Mouse (Mus musculus): ENCODE measurements around the gene 2410004P03Rik. TPM values are rescaled to one million over a fixed set of nuclear protein-coding genes. Genes with fewer than 3 reads are reported as not detected.
A peak's percentile ranks its signal among the peaks of the same experiment; 100 is the strongest.

The 2410004P03Rik gene
- polyA plus RNA-seq (2014; fragmentation: Nextera tagmentation; extraction: Ambion mirVana) = 0.20 and 0.26 TPM in 2 replicates

- Histone ChIP-seq H3K9ac (ENCODE audit: low read length) (peak within 1 kb of the TSS; percentile 42), H3K4me3 (ENCODE audit: low read depth, low read length) (peak within 1 kb of the TSS; percentile 41), H3K4me1 (replicated peaks; ENCODE audit: control insufficient read depth, insufficient read depth, low read length) (0 out of 2 replicates have a peak, but pooled peaks cover 3% of the 10 kb centered on the region), H3K27ac (ENCODE audit: low read depth) (no peak within 1 kb of the TSS), H3K36me3 (ENCODE audit: control insufficient read depth, insufficient read depth, low read length) (no peaks in the 10 kb centered on the region), H3K4me2 (ENCODE audit: low read length) (peak within 1 kb of the TSS; percentile 61), H3K27me3 (replicated peaks; ENCODE audit: control insufficient read depth, insufficient read depth, low read length) (no peaks in the 10 kb centered on the region), H3K9me3 (ENCODE audit: control insufficient read depth, low read length) (peaks cover 4% of the 10 kb centered on the region; the same call in 1 of the 2 replicates)
- peak; percentile 93 for DNase-seq (ENCODE audit: low spot score)
- ATAC-seq (replicated peaks; ENCODE audit: low FRiP score, low TSS enrichment, low read depth) = peak; percentile 82
- 8% methylated on average over 29 of the region's 29 CpGs for WGBS
These were observed at the start of gene 2410004P03Rik for GRCm38 (mm10) chr12:17011100-17011870. Gene 2410004P03Rik, minus strand, starts transcription at chr12:17011727.

DNA sequence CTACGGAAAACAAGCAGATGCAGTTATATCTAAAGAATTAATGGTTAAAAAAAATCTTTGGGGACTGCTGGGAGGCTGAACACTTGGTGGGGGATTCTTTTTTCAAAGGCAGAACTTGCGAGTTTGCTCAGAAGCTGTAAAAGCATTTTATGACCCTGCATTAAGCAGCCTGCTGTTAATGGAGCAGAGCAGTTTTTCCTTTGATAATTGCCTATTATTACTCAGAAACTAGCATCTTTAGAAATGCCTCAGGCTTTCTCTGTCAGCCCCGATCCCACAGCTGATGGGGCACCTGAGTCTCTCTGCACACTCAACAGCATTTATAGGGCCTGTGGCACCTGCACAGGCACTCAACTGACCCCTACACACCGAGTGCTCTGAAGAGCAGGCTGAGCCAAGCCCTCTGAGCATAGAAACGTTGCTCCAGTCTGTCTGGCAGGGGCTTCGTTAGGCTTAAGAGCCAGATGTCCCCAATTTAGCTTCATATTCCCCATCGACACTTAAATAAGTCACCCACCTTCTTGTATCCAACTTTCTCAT is 49.7 kb upstream of the 2410004P03Rik start:
- Histone ChIP-seq H3K36me3 (ENCODE audit: control insufficient read depth, insufficient read depth, low read length) (no peaks in the 10 kb centered on the region), H3K9ac (ENCODE audit: low read length) (no peak overlapping the region), H3K9me3 (ENCODE audit: control insufficient read depth, low read length) (no peaks in the 10 kb centered on the region), H3K4me3 (ENCODE audit: low read depth, low read length) (no peak overlapping the region), H3K4me1 (replicated peaks; ENCODE audit: control insufficient read depth, insufficient read depth, low read length) (0 out of 2 replicates have a peak, but pooled peaks cover 5% of the 10 kb centered on the region), H3K27ac (ENCODE audit: low read depth) (no peak overlapping the region), H3K27me3 (replicated peaks; ENCODE audit: control insufficient read depth, insufficient read depth, low read length) (no peaks in the 10 kb centered on the region), H3K4me2 (ENCODE audit: low read length) (no peak overlapping the region)
- WGBS = 40% methylated on average over 7 of the region's 7 CpGs
- DNase-seq (ENCODE audit: low spot score) (no peak), ATAC-seq (replicated peaks; ENCODE audit: low FRiP score, low TSS enrichment, low read depth) (no peak)

DNA sequence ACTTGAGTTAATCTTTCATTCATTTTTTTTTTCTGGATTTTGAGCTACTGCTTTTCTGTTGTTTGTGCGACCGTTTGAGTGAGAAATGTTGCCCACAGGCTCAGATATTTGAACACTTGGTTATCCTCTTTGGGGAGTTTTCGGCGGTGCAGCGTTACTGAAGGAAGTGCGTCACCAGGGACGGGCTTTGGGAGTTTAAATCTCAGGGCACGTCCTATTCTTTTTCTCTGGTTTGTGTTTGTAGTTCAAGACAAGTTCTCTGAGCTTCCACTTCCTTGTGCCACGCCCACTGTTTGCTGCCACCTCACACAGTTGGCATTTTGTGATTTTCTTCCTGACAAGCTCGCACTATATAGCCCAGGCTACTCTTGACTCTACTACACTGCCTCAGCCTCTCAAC is 47.0 kb upstream of the 2410004P03Rik start:
- Histone ChIP-seq H3K4me2 (ENCODE audit: low read length) (no peak overlapping the region), H3K9ac (ENCODE audit: low read length) (no peak overlapping the region), H3K4me3 (ENCODE audit: low read depth, low read length) (no peak overlapping the region), H3K9me3 (ENCODE audit: control insufficient read depth, low read length) (no peaks in the 10 kb centered on the region), H3K27ac (ENCODE audit: low read depth) (no peak overlapping the region), H3K27me3 (replicated peaks; ENCODE audit: control insufficient read depth, insufficient read depth, low read length) (no peaks in the 10 kb centered on the region), H3K36me3 (ENCODE audit: control insufficient read depth, insufficient read depth, low read length) (no peaks in the 10 kb centered on the region), H3K4me1 (replicated peaks; ENCODE audit: control insufficient read depth, insufficient read depth, low read length) (no peaks in the 10 kb centered on the region)
- ATAC-seq (replicated peaks; ENCODE audit: low FRiP score, low TSS enrichment, low read depth) (no peak), DNase-seq (ENCODE audit: low spot score) (no peak)
- 73% methylated on average over 10 of the region's 10 CpGs for WGBS

DNA sequence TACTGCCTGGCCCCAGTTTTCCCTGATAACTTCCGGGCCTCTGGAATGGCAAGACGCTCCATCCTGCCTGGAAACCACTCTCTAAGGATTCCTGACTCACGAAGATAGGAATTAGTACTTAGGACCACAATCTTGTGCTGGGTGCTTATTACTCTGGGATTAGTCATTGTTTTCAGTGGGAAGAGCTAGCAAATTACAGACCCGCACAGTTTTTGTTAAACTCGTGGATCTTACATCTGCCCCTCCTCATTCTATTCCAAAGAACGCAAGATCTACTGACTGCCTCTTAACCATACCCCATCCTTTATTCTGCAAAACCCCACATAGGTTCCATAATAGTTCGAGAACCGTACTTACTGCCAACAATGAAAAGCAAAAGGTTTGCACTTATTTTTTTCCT is 45.6 kb upstream of the 2410004P03Rik start:
- DNase-seq (ENCODE audit: low spot score) (no peak), ATAC-seq (replicated peaks; ENCODE audit: low FRiP score, low TSS enrichment, low read depth) (no peak)
- H3K4me3 ChIP-seq (ENCODE audit: low read depth, low read length) = no peak overlapping the region
- no peaks in the 10 kb centered on the region for H3K4me1 ChIP-seq (replicated peaks; ENCODE audit: control insufficient read depth, insufficient read depth, low read length)
- H3K9ac ChIP-seq (ENCODE audit: low read length) = no peak overlapping the region
- WGBS = 82% methylated on average over 8 of the region's 8 CpGs
- no peaks in the 10 kb centered on the region for H3K27me3 ChIP-seq (replicated peaks; ENCODE audit: control insufficient read depth, insufficient read depth, low read length)
- no peak overlapping the region for H3K27ac ChIP-seq (ENCODE audit: low read depth)
- H3K36me3 ChIP-seq (ENCODE audit: control insufficient read depth, insufficient read depth, low read length) = no peaks in the 10 kb centered on the region
- H3K9me3 ChIP-seq (ENCODE audit: control insufficient read depth, low read length) = no peaks in the 10 kb centered on the region
- H3K4me2 ChIP-seq (ENCODE audit: low read length) = no peak overlapping the region

DNA sequence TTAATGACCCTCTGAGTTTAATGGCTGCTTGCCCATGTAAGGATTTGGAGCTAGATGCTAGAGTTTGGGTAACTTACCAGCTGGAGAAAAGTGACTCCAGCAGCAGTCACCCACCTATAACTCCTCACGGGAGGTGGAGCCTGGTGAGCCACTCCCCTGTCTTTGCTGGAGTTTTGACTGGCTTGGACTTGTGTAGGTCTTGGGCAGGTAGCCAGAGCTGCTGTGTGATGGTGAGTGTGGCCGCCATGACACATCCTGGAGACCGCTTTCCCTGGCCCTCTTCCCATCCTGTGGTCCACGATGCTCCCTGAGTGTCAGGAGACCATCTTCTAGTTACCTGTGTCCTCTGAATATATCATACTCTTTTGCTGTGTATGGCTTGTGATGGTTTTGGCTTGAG is 44.2 kb upstream of the 2410004P03Rik start:
- WGBS = 90% methylated on average over 4 of the region's 4 CpGs

GRCm38 (mm10) chr12:17054691-17055090 is 43.2 kb upstream of the 2410004P03Rik start:
- Histone ChIP-seq H3K4me2 (ENCODE audit: low read length) (no peak overlapping the region), H3K9ac (ENCODE audit: low read length) (no peak overlapping the region), H3K27ac (ENCODE audit: low read depth) (no peak overlapping the region), H3K4me1 (replicated peaks; ENCODE audit: control insufficient read depth, insufficient read depth, low read length) (no peaks in the 10 kb centered on the region), H3K36me3 (ENCODE audit: control insufficient read depth, insufficient read depth, low read length) (no peaks in the 10 kb centered on the region), H3K9me3 (ENCODE audit: control insufficient read depth, low read length) (no peaks in the 10 kb centered on the region), H3K4me3 (ENCODE audit: low read depth, low read length) (no peak overlapping the region), H3K27me3 (replicated peaks; ENCODE audit: control insufficient read depth, insufficient read depth, low read length) (no peaks in the 10 kb centered on the region)
- no peak for ATAC-seq (replicated peaks; ENCODE audit: low FRiP score, low TSS enrichment, low read depth)
- WGBS = 55% methylated on average over 4 of the region's 4 CpGs
- DNase-seq (ENCODE audit: low spot score) = no peak

More for the DNA sequence above, 44.2 kb upstream of the 2410004P03Rik start:
- no peak overlapping the region for H3K4me3 ChIP-seq (ENCODE audit: low read depth, low read length)
- H3K9ac ChIP-seq (ENCODE audit: low read length) = no peak overlapping the region
- no peak for DNase-seq (ENCODE audit: low spot score)
- no peaks in the 10 kb centered on the region for H3K4me1 ChIP-seq (replicated peaks; ENCODE audit: control insufficient read depth, insufficient read depth, low read length)
- H3K27ac ChIP-seq (ENCODE audit: low read depth) = no peak overlapping the region
- no peaks in the 10 kb centered on the region for H3K27me3 ChIP-seq (replicated peaks; ENCODE audit: control insufficient read depth, insufficient read depth, low read length)
- H3K4me2 ChIP-seq (ENCODE audit: low read length) = no peak overlapping the region
- no peak for ATAC-seq (replicated peaks; ENCODE audit: low FRiP score, low TSS enrichment, low read depth)
- H3K36me3 ChIP-seq (ENCODE audit: control insufficient read depth, insufficient read depth, low read length) = no peaks in the 10 kb centered on the region
- no peaks in the 10 kb centered on the region for H3K9me3 ChIP-seq (ENCODE audit: control insufficient read depth, low read length)

- ATAC-seq (replicated peaks; ENCODE audit: low FRiP score, low TSS enrichment, low read depth) = no peak
- Histone ChIP-seq H3K4me2 (ENCODE audit: low read length) (no peak overlapping the region), H3K4me3 (ENCODE audit: low read depth, low read length) (no peak overlapping the region), H3K27ac (ENCODE audit: low read depth) (no peak overlapping the region), H3K9me3 (ENCODE audit: control insufficient read depth, low read length) (no peaks in the 10 kb centered on the region), H3K36me3 (ENCODE audit: control insufficient read depth, insufficient read depth, low read length) (no peaks in the 10 kb centered on the region), H3K27me3 (replicated peaks; ENCODE audit: control insufficient read depth, insufficient read depth, low read length) (no peaks in the 10 kb centered on the region), H3K9ac (ENCODE audit: low read length) (no peak overlapping the region), H3K4me1 (replicated peaks; ENCODE audit: control insufficient read depth, insufficient read depth, low read length) (no peaks in the 10 kb centered on the region)
- WGBS = 92% methylated on average over 2 of the region's 2 CpGs
- no peak for DNase-seq (ENCODE audit: low spot score)
These were observed 41.1 kb upstream of the 2410004P03Rik start for GRCm38 (mm10) chr12:17052673-17053072.

GRCm38 (mm10) chr12:17051057-17051456 is 39.5 kb upstream of the 2410004P03Rik start:
- Histone ChIP-seq H3K27ac (ENCODE audit: low read depth) (no peak overlapping the region), H3K36me3 (ENCODE audit: control insufficient read depth, insufficient read depth, low read length) (no peaks in the 10 kb centered on the region), H3K4me1 (replicated peaks; ENCODE audit: control insufficient read depth, insufficient read depth, low read length) (no peaks in the 10 kb centered on the region), H3K4me3 (ENCODE audit: low read depth, low read length) (no peak overlapping the region), H3K4me2 (ENCODE audit: low read length) (no peak overlapping the region), H3K9ac (ENCODE audit: low read length) (no peak overlapping the region), H3K9me3 (ENCODE audit: control insufficient read depth, low read length) (no peaks in the 10 kb centered on the region), H3K27me3 (replicated peaks; ENCODE audit: control insufficient read depth, insufficient read depth, low read length) (no peaks in the 10 kb centered on the region)
- DNase-seq (ENCODE audit: low spot score) (no peak), ATAC-seq (replicated peaks; ENCODE audit: low FRiP score, low TSS enrichment, low read depth) (no peak)
- WGBS = 31% methylated on average over 4 of the region's 4 CpGs

GRCm38 (mm10) chr12:17049796-17050195 is 38.3 kb upstream of the 2410004P03Rik start:
- H3K36me3 ChIP-seq (ENCODE audit: control insufficient read depth, insufficient read depth, low read length) = no peaks in the 10 kb centered on the region
- H3K27me3 ChIP-seq (replicated peaks; ENCODE audit: control insufficient read depth, insufficient read depth, low read length) = no peaks in the 10 kb centered on the region
- H3K4me1 ChIP-seq (replicated peaks; ENCODE audit: control insufficient read depth, insufficient read depth, low read length) = no peaks in the 10 kb centered on the region
- no peak for DNase-seq (ENCODE audit: low spot score)
- 95% methylated on average over 1 of the region's 1 CpGs for WGBS
- no peak overlapping the region for H3K27ac ChIP-seq (ENCODE audit: low read depth)
- H3K4me2 ChIP-seq (ENCODE audit: low read length) = no peak overlapping the region
- H3K4me3 ChIP-seq (ENCODE audit: low read depth, low read length) = no peak overlapping the region
- no peak overlapping the region for H3K9ac ChIP-seq (ENCODE audit: low read length)
- ATAC-seq (replicated peaks; ENCODE audit: low FRiP score, low TSS enrichment, low read depth) = no peak
- no peaks in the 10 kb centered on the region for H3K9me3 ChIP-seq (ENCODE audit: control insufficient read depth, low read length)
